Mouse (Mus musculus): ENCODE measurements around the gene Paqr7. TPM values are rescaled to one million over a fixed set of nuclear protein-coding genes. Genes with fewer than 3 reads are reported as not detected.
"Not testable (repeated sequence)": the region's sequence is repeated elsewhere in the genome, so short reads cannot be mapped to it uniquely, and the experiment has no call there.

Gene Paqr7
- total RNA-seq, 4 experiments from 2014 or later: 2.8 to 5.5 (median 5.0) TPM

DNA sequence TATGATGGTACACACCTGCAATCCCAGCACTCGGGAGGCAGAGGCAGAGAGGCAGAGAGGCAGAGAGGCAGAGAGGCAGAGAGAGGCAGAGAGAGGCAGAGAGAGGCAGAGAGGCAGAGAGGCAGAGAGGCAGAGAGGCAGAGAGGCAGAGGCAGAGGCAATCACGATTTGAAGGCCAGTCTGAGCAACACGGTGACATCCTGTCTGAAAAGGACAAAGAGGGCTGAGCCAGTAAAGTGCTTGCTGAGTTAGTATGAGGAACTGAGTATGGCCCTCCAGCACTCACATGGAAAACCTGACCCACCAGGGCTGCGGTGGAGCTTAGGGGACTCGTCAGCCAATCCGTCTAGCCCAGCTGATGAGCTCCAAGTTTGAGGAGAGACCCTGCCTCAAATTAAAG lies 2.5 kb downstream of the Paqr7 start:
- not testable (repeated sequence) for DNase-seq (ENCODE audit: low spot score in 2 of 2)

DNA sequence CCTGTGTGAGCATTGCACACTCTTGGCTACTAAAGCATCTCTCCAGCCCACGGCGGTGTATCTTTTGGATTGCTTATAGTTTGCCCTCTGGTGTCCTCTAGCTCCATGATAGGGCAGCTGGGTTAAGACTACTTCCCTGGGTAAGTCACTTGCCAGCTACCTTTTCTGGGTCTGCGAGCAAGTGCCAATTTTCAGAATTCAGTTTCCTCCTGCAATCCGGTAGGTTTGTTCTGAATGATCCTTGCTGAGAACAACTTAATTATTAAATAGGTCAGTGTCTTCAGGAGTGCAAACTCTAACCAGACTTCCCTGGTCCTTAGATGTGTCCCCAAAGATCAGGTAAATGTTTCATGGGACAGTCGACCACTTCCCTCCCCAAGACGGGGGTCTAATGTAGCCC lies 4.6 kb downstream of the Paqr7 start:
- DNase-seq (ENCODE audit: low spot score in 2 of 2): no peak

DNA sequence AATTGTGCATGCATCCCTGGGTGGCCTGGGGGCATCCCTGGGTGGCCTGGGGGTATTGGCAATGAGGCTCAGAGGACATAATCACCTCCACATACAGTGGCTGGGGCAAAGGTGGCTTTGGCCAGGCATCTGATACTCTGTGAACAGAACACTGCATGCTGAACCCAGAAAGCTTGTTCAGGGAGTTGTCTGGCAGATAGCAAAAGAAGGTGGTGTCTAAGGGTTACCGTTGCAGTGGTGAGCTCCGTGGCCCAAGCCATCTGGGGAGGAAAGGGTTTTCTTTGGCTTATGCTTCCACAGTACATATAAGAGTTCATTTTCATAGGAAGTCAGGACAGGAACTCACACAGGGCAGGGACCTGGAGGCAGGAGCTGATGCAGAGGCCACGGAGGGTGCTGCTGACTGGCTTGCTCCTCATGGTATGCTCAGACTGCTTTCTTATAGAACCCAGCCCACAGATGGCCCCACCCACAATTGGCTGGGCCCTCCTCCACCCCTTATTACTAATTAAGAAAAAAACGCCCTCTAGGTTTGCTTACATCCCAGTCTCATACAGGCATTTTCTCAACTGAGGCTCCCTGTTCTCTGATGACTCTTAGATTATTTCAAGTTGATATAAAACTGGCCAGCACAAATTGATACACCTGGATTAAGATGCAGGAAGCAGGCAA lies 7.3 kb downstream of the Paqr7 start:
- no peak for DNase-seq (ENCODE audit: low spot score in 2 of 2)

DNA sequence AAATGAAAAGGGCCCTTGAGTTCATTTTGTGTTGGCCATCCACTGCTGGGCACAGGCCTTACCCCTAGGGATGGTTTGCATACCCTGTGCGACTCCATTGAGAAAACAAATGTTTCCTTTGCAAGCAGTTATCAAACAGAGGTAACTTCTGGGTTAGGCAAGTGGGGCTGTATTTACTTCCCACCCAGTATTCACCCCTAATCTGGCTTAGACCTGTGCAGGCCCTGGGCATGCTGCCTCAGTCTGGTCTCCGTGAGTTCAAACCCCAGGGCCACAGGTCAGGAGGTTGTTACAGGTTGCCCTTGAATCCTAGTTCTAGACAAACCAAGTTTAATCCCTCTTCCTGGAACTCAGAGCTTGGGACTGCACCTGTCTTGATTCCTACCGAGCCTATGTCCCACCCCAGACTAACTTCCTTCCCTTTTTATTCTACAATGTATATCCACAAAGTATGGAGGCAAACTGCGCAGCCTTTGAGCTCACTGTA lies 8.8 kb downstream of the Paqr7 start:
- DNase-seq (ENCODE audit: low spot score in 2 of 2): no peak

DNA sequence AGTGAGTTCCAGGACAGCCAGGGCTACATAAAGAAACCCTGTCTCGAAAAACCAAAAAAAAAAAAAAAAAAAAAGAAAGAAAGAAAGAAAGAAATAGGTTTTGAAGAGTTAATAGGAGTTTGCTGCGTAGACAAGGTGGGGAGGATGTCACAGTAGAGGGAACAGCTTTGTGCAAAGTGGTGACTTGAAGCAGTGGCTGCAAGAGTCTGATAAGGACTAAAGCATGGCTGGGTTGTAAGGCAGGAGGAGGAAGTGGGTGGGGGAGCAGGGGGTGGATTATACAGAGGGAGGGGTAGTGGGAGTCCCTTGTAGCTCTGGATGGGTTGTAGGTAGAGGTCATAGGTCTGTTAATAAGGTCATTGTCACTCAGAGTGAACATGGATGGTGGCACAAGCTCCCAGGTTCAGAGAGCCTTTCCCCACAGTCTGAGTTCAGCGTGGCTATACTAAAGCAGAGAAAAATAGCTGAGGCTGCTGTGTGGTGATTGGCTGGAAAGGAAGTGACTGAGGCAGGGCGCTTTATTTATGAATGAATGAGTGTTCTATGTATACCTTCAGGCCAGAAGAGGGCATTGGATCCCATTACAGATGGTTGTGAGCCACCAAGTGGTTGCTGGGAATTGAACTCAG lies 9.6 kb downstream of the Paqr7 start:
- no peak for DNase-seq (ENCODE audit: low spot score in 2 of 2)

DNA sequence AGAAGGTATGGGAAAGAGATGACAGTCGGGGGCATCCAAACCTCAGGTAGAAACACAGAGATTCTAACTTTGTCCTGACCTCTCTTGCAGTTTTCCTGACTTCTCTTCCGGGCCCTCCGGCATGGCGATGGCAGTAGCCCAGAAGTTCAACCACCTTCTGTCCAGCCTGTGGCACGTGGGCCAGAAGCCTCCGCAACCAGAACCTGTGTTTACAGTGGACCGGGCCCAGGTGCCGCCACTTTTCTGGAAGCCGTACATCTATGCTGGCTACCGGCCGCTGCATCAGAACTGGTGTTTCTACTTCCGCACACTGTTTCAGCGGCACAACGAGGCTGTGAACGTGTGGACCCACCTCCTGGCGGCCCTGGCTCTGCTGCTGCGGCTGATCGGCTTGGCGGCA lies 10.2 kb downstream of the Paqr7 start:
- DNase-seq (ENCODE audit: low spot score in 2 of 2): no peak

DNA sequence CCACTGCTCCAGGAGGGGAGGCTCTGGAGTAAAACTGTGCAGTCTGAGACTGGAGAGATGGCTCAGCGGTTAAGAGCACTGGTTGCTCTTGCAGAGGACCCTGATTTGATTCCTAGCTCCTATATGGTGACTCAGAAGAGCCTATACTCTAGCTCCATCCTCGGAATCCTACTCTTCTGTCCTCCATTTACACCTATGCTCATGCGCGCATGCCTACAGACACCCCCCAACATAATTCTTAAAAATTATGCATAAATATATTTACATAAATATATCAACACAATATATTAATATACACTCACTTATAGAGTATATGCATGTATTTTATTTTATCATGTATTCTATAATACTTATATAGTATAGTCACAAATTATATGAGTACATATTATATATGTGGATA lies 13.9 kb downstream of the Paqr7 start:
- no peak for DNase-seq (ENCODE audit: low spot score in 2 of 2)

DNA sequence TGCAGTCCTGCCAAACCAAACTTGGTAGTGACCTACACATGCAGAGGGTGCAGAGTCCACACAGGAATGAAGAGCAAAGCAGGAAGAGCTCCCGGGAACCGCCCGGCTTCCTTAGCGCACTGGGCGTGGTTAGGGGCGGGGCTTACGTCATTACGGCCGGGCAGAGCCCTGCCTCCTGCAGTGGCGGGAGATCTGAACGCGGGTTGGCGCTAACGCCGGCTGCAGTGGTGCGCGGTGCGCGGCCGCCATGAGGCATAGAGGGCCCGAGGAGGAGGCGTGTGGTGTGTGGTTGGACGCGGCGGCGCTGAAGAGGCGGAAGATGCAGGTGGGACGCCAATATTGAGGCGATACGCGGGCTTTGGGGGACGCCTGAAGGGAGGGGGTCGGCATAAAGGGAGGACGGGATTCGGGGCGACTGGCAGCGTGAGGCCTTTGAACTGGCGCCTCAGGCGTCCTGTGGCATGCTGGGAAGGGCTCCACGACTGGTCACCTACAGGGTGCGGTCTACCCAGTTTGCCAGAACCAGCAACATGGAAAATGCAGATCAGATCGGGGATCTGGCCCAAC lies 14.4 kb downstream of the Paqr7 start, which contains the start of gene Aunip:
Aunip (plus strand) TSS at position 155 of the 567 bp plus-strand sequence.
- peak; percentile 78 to 88 for DNase-seq (ENCODE audit: low spot score in 2 of 2)

DNA sequence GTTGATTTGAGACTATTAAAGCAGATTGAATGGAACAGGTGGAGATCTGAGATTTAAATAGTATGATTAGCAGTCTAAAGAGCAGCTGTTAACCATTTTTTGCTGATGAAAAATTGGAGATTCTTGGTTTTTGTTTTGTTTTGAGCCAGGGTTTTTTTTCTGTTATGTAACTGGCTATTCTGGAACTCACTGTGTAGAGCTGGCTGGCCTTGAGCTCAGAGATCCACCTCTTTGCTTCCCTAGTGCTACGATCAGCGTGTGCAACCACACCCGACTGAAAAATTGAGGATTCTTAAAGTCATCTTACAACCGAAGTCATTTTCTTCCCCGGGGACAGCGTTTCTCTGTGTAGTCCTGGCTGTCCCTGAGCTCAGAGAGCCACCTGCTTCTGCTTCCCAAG lies 15.2 kb downstream of the Paqr7 start:
- no peak for DNase-seq (ENCODE audit: low spot score in 2 of 2)

DNA sequence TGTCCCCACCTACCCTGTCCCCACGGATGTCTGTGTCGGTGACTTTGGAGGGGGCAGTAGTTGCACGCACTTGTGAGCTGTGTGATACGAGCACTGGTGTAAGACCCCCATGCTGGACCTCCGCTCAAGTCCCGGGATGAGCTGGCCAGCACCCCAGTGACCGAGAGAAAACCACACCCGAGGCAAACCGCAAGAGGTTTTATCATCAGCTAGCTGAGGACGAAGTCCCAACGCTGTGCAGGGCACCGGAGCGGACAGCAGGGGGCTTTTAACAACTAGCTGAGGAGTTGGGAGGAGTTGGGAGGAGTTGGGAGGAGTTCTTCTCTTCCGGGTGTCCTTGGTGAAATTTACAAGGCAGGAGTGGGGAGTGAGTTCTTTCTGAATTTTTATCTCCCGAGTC lies 16.3 kb downstream of the Paqr7 start:
- peak; percentile 40 to 43 for DNase-seq (ENCODE audit: low spot score in 2 of 2)

DNA sequence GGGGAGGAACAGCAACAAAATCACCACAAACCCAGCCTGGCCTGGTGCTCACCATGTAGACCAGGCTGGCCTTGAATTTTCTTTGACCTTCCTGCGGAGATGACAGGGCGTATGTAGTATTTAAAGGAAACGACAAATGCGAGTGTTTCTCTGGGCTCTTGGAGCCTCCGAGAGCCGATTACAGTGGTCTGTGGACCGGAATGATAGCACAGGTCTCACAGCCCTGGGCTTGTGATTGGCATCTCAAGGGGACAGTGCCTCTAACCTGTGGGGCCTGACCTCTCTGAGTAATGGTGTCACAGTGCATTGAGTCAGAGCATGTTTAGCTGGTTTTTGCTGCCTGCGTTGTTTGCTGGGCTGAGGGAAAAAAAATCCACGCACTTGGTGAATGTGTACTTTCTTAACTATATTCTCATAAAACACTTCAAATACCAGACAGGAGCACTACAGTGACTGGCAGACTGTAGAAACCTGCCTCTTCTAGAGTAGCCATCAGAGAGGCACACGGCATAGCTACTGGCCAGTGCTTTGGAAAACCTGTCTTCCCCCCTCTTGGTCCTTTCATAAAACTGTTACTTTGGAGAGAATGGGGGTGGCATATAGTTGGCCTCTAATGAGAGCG lies 17.9 kb downstream of the Paqr7 start:
- DNase-seq (ENCODE audit: low spot score in 2 of 2): no peak

DNA sequence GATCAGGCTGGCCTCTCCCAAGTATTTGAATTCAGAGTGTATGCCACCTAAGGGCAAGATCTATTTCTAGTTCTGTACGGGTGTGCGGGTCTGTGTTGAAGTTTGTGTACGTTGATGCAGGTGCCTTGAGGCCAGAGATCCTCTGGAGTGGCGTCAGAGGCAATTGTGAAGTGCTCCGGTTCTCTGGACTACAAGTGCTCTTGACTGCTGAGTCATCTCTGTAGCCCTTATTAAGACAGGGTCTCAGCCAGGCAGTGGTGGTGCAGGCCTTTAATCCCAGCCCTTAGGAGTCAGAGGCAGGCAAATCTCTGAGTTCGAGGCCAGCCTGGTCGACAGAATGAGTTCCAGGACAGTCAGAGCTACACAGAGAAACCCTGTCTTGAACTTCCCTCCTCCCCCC lies 19.1 kb downstream of the Paqr7 start:
- no peak for DNase-seq (ENCODE audit: low spot score in 2 of 2)

DNA sequence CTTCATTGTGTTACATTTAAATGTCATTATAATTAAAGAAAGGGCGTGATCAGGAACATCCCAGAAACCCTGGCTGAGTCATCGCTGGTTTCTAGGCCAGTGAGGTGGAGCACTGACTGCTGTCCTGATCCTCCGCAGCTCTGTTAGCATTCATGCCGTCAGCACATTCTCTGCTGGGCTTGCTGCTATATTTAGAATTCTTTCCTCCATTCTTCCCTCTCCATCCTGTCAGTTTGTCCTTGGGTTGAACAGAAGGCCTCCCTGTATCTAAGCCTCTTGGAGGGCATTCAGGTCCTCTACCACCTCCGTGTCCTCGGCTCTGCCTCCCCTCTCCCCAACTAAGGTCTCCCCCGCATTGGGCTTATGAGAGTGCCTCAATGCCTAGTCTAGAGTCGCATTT lies 20.5 kb downstream of the Paqr7 start:
- DNase-seq (ENCODE audit: low spot score in 2 of 2): peak; percentile 30 to 36

DNA sequence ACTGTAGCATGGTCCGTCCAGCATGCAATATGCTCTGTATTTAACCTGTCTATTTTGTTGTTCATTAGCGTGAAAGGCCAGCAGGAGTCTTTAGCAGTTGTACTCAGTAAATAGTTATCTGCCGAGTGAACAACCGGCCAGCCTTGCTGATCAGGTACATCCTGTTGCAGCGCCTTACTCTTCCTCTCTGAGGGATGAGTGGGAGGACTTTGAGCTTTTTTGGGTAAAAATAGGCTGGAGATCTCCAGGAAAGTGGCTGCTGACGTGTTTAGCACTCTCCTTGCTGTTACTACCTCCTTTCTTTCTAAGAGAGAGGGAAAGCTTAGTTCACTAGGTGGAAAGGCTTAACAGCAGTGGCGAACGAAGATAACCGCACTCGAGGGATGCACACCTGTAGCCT lies 21.2 kb downstream of the Paqr7 start:
- DNase-seq (ENCODE audit: low spot score in 2 of 2): no peak

DNA sequence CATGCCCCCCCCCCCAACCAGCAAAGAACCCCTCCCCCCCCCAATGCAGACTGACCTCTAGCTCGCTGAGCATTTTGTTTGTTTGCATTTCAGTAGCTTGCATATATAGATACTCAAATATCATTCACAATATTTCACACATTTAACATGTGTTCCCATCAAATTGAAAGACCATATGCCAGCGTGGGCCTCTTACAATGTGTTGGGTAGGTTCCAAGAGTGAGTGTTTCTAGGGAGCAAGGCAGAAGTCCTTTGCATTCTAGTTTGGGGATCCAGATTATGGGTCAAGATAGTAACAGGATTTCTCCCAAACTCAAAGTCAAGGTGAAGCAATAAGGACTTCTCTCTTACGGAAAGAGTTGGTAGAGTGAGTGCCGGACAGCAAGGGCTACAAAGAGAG lies 22.0 kb downstream of the Paqr7 start:
- DNase-seq (ENCODE audit: low spot score in 2 of 2): no peak

DNA sequence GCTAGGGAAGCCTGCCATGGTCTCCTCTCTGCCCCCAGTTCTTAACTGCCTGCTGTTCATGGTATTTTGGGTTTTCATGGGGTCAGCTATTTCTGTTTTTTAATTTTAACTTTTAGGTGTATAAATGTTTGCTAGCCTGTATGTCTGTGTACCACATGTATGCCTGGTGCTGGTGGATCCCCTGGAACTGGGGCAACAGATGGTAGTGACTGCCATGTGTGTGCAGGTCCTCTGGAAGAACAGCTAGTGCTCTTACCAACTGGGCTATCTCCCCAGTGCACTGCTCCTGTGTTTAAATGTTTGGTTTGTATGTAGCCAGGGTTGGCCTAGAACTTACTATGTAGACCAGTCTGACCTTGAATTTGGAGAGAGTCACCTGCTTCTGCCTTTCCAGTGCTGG lies 22.8 kb downstream of the Paqr7 start:
- no peak for DNase-seq (ENCODE audit: low spot score in 2 of 2)

DNA sequence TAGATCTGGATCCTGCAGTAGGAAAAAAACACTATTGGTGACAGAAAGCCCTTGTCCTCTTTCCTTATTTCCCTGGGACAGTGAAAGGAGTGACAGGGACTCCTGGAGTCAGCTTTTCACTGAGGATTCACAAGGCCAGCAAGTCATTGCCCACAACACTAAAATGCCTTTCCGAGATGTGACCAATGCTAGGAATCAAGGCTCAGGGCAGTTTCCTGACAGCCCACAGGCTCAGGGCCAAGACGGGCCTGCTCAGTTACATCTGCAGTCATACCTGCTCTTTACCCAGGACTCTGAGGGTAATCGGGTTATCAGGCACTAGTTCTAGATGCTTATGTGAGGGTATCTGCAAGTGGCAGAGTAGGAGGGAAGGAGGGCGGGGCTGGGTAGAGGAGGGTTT lies 26.9 kb downstream of the Paqr7 start:
- no peak for DNase-seq (ENCODE audit: low spot score in 2 of 2)

DNA sequence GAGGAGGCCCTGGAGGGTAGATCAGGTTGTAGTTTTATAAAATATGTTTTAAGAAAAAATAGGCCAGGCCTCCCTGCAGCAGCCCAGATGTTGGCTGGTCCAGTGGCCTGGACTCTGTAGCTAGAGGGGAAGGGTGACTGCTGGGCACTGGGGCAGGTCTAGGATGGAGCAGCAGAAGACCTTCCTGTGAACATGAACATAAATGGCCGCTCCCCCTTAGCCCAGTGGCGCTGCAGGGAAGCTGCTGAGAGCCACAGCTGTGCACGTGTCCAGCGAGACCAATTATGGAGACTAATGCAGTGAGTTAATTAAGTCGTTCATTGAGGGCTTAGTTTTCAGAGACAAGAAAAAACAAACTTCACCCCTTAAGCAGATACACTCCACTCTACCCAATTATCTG lies 29.3 kb downstream of the Paqr7 start:
- DNase-seq (ENCODE audit: low spot score in 2 of 2): no peak

DNA sequence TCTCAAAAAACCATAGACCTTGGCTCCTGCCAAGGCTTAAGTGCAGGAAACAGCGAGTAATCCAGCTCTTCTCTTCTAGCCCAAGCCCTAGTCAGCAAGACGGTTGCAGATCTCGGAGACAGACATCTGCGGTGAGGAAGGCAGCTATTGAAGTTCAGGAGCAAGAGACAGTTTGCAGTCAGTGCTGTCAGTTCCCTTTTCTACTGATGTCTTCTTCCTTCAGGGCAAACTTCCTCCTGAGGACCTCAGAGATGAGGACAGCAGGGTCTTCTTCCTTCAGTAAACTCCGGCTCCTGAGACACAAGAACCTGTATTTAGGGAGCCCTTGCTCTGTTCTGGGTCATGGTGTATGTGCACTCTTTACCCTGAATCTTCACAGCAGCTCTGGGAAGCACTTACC lies 29.7 kb downstream of the Paqr7 start:
- no peak for DNase-seq (ENCODE audit: low spot score in 2 of 2)

DNA sequence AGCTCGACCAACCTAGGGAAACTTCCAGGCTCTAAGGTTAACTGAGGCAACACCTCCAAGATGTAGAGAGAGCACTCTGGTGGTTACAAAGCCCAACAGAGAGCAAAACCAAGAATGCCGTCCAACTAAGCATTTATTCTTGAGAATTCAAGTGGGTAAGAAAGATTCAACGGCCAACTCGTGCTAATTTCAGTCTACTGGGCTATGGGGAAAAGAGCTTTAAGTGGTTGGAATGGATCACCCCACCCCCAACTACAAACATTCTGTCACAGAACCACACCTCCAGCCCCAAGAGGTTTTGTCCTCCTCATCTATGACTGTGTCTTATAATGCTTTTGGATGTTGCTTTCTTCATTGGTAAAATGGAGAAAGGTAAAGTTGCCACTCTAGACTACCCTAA lies 36.4 kb downstream of the Paqr7 start:
- no peak for DNase-seq (ENCODE audit: low spot score in 2 of 2)

DNA sequence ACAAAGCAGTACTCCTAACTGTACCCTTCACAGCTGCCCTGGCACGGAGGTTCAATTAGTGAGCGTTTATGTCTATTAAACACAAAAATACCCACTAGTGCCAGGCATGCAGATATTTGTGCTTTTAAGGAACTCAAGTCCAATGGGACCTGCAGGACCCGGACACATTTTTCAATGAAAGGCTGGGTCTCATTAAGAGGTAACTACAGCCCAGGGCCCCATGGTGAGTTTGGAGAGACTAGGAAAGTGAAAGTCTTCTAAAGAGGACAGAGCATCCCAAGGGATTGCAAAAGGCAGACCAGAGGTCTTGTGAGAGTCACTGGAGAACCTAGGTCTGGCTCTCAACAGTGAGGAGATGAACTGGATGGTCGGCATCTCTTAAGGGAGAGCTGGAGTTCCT lies 36.9 kb downstream of the Paqr7 start:
- DNase-seq (ENCODE audit: low spot score in 2 of 2): no peak

DNA sequence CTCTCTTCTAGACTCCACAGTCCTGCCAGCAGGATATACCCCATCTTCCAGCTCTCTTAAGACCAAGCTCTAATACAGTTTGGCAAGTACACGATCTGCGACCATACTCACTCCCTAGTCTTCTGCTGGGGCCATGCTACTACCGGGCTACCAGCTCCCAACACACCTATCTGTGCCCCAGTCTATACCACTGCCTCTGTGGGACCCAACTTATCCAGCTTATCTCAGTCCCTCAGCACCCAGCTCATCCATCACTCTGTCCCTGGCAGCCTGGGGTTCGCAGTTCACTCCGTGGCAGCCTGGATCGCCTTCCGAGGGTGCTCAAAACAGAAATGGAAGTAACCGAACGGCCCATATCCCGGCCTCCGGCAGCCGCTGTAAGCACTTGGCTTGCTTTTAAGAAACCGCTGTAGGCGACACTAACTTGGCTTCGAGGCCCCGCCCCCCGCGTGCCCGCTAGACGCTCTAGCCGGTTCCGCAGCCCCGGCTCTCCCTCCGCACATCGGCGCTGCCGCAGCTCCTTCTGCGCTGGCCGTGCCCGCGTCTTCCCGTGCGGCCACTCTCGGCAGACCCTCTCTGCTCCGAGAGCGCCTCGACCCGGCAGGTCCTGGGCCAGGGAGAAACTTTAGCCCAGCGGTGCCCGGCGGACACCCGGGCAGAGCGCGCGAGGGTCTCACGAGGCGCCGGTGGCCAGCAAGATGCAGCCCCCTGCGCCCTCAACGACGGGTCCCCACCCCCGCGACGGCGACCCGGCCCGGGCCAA lies 37.8 kb downstream of the Paqr7 start:
- peak; percentile 35 to 56 for DNase-seq (ENCODE audit: low spot score in 2 of 2)
